Mouse (Mus musculus) kidney, postnatal 36 days (tissue): ENCODE measurements around the gene Zfp956.
A peak's percentile ranks its signal among the peaks of the same experiment; 100 is the strongest.
"Not testable (repeated sequence)": the region's sequence is repeated elsewhere in the genome, so short reads cannot be mapped to it uniquely, and the experiment has no call there.

Experiments used
- DNase-seq, 2 experiments: peaks; one replicate each; pipeline ENCODE4 v3.0.0; 2021 to 2022; ENCODE audit warnings: mixed read lengths in 2 of 2

The Zfp956 gene

DNA sequence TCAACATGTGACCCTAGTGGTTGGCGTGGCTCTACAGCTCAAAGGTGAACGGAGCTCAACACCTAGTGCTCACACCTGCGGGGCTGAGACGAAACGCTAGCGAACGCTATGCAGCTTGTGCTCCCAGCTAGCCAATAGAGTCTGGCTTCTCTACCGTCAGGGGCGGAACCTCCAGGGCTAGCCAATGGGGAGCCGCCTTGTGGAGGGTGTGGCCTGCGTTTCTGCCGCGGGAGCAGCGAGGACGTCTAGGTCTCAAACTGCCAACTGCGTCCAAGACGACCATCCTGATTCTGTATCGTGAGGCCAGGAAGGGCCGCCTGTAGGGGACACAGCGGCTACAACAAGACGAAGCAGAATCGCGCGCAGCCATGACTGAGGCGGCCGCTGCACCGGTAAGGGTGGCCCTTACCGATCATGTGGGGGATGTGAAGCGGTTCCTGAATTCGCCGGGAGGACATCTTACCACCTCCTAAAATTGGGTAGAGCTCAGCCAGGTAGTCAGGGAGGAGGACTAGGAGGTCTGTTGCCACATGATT lies at the start of gene Zfp956:
Zfp956 (plus strand) TSS at position 200 of the 536 bp plus-strand sequence.
- DNase-seq: peak; percentile 96

DNA sequence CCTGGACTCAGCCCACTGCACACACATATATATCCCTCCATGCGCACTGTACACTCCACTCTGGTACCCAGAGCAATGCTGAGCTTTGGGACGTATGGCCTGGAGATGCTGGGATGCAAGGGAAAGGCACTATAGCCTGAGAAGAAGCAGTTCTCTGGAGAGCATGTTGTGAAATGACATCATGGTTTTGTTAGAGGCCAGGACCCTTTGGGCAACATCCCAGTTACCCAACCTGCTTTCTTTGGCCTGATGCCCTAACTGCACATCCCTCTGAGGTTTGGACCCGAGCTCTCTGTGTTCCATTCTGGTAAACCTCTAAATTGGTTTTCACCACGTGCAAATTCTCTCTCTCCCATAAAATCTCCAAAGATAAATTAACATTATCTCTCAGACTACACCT lies 49.6 kb upstream of the Zfp956 start:
- DNase-seq: no peak

DNA sequence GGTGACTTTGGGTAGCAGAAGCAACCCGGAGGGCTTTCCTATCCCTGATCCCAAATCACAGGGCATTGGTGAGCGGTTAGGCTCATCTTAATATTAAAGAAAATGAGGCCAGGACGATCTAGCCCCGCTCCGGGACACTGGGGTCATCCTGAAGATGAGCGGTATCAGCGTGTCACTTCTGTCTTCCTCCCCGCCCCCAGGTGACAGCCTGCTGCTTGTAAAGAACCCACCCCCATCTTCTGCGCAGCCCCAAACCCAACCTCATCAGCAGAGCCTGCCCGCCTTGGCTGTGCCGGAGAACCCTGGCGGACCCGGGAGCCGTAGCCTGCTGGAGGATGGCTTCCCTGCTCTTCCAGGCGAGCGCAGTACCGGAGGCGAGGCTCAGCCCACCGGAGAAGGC lies 48.8 kb upstream of the Zfp956 start:
- no peak for DNase-seq

DNA sequence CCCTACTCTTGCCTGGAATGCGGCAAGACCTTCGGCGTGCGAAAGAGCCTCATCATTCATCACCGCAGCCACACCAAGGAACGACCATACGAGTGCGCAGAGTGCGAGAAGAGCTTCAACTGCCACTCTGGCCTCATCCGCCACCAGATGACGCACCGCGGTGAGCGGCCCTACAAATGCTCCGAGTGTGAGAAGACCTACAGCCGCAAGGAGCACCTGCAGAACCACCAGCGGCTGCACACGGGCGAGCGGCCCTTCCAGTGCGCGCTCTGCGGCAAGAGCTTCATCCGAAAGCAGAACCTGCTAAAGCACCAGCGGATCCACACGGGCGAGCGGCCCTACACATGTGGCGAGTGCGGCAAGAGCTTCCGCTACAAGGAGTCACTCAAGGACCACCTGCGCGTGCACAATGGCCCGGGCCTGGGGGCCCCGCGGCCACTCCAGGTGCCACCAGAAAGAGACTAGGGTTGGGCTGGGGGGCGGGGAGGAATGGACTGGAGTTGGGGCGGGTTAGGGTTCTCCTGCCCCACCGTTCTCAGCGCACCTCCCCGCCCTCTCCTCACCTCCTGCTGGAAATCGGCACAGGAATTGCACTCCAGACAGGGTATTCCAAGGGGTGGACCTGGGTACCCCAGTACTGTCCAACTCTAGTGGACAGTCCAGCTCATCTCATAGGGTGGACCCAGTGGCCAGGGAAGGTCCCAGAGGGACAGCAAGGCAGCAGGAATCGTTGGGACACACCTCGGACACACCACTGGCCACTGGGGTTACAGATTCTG lies 48.1 kb upstream of the Zfp956 start:
- no peak for DNase-seq

DNA sequence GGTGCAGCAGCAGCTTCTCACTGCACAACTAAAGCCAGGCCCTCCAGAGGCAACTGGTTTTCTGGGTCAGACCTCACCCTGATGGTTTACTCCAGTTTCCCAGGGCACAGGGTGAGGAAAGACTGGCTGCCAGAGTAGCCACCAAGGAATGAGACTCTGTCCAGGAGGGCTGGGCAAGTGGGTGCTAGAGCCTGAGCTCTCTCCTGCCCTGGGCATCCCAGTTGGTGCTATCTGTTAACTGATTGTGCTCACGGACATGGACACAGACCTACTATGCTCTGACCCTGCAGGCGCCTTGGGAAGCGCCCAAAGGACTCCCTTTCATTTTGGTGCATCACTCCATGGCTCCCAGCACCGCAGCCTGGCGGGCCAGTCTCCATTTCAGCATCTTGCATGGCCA lies 46.9 kb upstream of the Zfp956 start:
- DNase-seq: no peak

DNA sequence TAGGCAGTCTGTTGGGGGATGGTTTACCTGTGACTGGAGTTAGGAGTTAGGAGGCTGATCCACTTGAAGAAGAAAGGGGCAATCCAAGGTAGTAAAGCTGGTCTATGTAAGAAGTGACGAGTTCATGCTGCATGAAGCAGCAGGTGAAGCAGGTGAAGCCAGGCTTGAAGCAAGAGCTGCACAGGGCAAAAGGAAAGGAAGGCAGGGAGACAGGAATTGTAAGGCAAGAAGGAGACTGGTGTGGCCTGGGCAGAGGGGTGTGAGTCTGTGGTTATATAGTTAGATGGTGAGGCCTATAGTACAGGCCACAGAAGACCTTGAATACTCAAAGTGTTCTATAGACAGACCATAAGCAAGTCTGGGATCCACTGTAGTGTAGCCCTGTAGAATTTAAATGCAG lies 44.2 kb upstream of the Zfp956 start:
- no peak for DNase-seq

DNA sequence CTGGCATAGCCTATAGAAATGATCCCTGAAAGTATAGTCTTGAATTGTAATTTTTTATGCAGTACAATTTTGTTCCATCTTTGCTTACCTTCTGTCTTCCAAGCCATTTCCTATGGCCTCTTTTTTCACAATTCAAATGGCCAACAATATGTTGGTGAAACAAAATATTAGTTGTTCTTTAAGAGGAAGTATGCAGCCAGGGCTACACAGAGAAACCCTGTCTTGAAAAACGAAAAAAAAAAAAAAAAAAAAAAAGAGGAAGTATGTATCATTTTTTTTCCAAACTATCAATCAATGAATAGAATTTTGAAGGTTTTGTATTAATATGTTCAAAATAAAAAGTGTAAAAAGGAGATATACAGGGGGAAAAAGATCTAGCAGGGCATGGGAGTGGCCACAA lies 41.5 kb upstream of the Zfp956 start:
- DNase-seq: no peak

DNA sequence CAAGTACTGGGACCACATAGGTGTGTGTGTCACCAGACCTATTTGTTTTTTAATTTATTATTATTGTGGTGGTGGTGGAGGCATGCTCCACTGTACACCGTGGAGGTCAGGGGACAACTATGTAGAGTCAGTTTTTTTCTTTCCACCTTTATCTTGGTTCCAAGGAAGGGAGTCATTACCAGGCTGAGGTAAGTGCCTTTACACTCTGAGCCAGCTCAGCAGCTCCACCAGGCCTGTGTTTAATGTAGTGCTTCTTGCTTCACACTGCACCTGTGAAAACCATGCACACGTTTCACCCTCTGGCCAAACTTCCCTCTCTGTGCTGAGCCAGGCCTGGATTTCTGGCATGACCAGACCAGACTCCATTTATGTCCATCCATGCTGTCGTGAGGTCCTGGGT lies 40.2 kb upstream of the Zfp956 start:
- DNase-seq: no peak

DNA sequence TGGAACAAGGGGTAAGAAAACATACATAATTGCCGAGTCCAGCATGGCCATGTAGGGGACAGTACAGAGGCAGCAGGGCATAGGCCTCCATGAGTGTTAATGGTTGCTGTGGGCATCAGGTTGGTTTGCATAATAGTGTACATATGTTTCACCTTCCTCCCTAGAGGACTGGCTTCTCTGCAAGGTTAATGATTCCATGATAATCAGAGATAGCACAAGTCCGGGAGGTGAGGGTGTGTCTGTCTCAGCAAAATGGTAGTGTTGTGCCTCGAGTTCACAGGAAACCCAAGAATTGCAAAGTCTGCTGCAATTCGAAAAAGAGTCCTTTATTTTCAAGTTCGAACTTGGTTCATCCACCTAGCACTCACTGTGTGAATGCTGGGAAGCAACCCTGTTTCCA lies 36.1 kb upstream of the Zfp956 start:
- DNase-seq: no peak

DNA sequence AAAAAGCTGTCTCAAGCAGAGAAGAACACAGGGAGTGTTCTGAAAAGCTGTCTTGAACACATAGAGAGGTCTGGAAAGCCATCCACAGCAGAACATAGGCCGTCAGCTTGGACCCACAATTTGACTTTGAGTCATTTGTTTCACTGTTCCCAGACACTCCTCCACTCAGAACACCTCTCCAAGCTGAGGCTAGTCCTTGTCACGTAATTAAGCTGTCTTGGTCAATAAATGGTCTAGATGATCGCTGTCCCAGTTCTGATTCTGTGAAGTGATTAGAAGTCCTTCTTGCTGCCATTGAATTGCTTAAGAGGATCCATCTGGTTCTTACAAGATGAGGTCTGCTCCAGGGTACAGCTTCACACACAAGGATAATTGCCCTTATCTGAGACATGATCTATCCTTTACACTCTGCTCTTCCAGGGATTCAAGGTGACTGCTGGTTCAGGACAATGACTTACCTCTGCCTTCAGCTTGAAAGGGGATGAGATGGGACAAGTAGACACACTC lies 34.4 kb upstream of the Zfp956 start:
- no peak for DNase-seq

DNA sequence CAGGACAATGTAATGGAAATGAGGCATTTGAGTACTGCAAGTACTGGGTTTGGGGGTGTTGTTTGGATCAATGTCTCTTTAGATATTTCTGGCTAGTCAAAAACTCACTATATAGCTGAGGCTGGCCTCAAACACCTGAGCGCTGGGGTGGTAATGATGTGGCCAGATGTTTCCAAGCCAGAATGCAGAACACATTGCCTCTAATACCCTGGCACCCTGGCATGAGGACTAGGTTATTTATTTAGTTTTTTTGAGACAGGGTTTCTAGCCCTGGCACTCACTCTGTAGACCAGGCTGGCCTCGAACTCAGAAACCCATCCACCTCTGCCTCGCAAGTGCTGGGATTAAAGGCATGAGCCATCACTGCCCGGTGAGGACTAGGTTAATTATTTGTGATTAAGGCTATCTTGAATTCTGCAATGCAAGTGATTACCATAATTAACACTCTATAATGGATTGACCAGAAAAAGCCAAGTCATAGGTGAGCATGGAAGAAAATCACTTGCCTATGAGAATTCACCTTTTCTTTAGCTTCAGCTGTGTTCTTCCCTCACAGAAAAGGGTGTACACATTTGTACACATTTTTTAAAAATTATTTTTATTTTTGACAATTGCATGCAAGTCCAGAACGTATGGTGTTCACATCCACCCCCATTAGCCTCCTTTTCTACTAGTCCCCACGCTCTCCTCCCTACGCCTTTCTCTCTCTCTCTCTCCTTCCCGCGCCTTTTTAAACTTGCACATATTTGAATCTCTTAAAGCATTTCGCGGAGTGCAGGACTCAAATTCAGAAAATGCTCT lies 33.3 kb upstream of the Zfp956 start:
- DNase-seq: no peak

DNA sequence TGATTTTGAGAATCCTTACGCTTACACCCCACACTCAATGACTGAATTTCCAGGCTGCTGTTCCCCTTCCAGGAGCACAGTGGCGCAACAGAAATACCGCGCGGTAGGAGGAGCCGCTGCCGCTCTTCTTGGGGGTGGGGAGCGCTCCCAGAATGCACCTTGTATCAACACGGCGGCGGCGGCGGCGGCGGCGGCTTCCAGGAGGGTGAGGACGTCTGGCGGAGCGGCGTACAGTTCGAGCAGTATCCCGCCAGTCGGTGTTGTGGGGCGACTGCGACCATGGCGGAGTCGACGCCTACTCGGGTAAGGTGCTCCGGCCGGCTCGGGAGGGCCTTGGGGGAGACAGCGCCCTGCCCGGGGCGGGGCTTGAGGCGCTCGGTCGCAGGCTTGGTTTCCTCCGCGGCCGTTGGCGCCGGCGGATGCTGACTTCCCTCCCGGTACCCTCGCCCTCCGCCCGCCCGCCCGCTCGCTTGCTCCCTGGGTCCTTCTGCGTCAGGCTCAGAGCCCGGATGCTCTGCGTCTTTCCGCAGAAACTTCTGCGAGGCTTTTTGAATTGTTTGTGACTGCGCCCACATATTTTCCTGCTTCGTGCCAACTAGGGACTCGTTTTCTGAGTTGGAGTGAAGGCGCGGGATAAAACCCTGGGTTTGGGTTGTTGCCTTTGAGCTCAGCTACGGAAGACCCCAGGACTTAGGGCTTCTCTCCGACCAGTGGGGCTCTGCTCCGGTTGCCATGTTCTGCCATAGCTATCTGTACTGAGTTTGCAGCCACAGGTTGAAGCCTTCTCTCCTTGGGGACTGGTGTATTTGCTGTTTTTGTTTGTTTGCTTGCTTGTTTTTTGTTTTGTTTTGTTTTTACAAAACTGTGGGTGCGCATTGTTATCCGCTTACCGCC lies 32.5 kb upstream of the Zfp956 start, which contains the start of gene Zfp212:
Zfp212 (plus strand) TSS at position 30 of the 894 bp plus-strand sequence.
- peak; percentile 92 to 93 for DNase-seq

DNA sequence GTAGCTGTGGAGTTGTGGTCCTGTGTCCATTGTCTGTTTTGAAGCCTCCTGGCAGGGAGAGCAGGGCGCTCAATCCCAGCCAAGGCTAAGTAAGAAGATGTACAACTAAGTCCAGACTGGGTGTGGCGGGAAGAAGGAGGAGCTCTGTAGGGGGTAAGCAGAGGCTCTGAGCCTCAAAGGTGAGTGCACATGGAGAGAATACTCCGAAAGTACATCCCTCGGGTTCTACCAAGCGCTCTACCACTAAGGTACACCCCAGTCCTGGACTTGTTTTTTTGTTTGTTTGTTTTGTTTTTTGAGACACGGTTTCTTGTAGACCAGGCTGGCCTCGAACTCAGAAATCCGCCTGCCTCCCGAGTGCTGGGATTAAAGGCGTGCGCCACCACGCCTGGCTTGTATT lies 10.7 kb upstream of the Zfp956 start:
- DNase-seq: no peak

DNA sequence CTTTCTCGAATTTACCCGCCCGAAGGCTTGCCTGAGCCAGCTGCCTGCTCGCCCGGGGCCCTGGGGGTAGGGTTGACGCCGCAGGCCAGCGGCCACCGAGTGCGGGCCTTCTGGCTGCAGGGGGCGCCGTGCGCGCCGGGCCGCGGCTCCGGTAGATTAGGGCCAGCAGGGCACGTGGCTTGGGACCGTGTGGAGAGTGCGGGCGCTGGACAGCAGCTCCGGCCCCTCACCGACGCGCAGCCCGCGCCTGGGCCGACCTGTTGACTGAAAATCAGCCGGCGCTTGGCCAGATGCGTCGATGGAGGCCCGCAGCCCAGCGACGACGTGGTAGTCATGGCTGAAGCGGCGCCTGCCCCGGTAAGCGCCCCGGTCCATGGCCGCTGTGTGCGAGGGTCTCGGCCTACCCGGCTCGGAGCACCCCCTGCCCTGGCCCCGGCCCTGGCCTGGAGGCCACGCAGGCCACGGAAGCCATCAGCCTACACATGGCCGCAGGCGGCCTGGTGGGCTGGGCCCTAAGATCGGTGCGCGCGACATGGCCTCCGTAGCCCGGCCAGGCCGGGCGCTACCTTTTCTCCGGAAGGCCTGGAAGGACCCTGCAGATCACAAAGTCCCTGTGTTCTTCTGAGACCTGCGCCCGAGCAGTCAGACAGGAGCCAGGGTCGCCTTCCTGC lies 10.0 kb upstream of the Zfp956 start:
- DNase-seq: peak; percentile 74 to 85

DNA sequence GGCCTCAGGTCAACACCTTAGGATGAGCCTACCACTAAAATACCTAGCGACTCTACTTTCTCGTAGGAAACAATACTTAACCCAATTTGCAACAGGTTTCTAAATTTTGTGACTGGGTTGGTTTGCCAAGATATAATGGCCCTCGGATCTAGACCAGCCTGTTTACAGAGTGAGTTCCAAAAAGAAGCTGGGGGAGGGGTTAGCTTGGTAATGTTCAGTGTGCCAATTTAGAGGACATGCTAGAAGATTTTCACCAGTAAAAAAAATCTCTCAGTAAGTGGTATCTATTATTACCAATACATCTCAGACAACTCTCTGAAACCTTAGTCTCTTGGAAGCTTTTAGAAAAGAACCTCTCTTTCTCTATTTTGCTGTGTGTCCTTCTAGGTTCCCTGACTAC lies 9.5 kb upstream of the Zfp956 start:
- no peak for DNase-seq

DNA sequence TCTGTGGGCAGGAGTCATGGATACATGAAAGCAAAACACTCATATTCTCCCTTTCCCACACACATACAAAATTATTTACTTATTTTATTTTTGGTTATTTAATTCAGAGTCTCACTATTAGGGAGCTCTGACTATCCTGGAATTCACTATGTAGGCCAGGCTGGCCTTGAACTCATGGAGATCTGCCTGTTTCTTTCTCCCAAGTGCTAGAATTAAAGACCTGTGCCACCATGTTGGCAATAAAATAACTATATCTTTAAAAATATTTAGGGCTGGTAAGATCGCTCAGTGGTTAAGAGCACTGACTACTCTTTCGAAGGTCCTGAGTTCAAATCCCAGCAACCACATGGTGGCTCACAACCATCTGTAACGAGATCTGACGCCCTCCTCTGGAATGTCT lies 5.8 kb upstream of the Zfp956 start:
- no peak for DNase-seq

DNA sequence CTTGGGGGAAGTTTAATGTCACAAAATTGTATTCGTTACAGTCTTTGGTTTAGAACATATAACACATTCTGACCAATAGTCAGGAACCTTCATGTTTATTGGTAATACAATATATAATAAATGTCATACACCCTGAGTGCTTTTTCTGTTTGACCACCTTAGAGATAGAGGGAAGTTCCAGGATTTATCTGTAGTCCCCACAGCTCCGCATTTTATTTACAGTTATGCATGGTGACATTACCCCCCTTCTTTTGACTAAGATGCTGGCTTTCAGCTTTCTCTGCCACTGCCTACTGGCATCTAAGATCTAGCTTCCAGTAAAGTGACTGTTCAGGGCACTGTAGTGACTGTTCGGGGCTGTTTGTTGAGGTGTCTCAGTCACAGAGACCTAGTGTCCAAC lies 1.2 kb downstream of the Zfp956 start:
- no peak for DNase-seq

DNA sequence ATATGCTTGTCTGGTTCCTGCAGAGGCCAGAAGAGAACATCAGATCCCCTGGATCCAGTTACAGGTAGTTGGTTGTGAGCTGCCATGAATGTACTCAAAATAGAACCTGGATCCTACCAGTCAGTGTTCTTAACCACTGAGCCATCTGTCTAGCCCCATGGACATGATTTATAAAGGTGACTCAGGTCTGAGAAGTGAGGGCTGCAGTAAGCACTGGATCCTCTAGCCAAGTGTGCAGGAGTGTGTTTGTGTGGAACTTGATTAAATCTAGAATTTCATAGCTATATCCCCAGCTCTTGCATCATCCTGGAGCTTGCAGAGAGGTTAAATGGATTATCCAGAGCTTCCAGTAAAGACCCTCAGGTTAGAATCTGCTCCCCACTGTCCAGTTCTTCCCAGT lies 4.6 kb downstream of the Zfp956 start:
- DNase-seq: no peak

DNA sequence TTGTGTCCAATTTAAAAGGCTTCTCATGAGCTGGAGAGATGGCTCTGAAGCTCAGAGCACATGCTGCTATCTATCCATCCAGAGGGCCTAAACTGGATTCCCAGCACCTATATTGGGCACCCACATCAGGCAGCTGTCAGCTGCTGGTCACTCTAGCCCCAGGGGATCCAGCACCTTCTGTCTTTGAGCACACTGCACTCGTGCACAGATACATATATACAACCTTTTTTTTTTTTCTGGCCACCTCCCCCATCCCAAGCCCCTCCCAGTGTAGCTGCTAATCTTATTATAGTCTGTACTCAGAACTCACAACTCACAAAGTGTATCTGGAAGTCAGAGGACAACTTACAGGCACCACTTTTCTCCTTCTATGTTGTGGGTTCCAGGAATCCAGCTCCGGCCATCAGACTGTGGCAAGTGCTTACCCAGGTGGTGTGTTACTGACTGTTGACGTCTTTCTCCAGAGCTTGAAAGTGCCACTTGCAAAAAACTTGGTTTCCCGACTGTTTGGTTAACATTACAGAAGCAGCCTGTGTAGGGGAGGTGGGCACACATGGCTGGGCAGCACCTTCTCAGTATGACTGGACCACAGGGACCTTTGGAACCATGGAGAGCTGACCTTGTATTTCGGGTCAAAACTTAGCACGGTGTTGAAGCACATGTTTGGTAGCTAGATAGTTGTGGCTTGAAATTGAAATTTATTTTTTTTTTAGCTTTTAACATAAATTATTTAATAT lies 7.7 kb downstream of the Zfp956 start:
- DNase-seq: no peak

DNA sequence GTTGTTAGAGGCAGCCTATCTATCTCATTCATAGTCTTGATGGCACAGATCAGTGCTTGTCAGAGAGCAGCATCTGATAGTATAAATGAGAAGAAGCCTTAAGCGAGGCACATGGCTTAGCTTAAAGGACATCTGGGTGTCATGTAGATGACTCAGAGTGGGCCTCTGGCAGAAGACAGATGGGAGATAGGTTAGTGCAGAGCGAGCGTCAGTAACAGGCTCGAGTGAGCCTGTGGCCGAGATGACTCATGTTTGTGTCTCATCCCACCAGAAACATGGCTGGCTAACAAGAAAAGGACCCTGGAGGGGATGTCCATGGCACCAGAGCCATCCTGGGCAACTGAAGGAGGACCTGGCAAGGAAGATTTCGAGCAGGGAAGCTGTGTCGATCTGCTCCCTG lies 9.9 kb downstream of the Zfp956 start:
- no peak for DNase-seq

DNA sequence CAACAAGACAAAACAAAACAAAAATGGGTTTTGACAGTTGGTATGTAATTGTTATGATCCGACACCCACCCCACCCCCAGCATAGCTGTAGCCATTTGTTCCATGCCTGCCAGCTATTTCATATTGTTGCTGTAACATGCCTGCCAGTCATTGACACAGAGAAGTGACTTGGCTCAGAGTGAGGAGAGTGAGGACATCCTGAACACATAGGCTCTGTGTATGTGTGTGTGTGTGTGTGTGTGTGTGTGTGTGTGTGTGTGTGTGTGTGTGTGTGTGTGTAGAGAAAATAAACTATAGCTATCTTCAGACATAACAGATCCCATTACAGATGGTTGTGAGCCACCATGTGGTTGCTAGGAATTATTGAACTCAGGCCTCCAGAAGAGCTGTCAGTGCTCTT lies 15.0 kb downstream of the Zfp956 start:
- DNase-seq: not testable (repeated sequence)
